Mouse (Mus musculus): Measurements from ENCODE around the gene Nemp1. TPM values are rescaled to one million over a fixed set of nuclear protein-coding genes. Genes with fewer than 3 reads are reported as not detected.

Nemp1 gene
- polyA plus RNA-seq, 1 experiment from 2014 or later = 12.5 TPM

DNA sequence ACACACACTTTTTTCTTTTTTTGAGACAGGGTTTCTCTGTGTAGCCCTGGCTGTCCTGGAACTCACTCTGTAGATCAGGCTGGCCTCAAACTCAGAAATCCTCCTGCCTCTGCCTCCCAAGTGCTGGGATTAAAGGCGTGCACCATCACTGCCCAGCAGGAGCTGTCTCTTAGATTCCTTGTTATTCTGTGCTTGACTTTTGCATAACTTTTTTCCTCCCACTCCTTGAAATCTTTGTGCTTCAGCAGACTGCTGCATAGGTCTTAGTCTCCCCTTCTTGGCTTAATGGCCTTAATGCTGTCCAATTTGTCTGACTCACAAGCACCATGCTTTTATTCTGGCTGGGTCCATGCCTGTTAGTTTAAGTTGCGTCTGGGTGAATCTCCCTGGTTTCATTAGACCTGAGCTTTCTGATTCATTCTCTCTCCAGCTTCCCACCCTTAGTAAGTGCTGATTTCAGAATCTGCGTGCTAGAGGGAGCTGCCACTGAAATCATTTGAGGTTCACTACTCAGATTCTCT is 42.2 kb downstream of the Nemp1 start:
- H3K27ac ChIP-seq (replicated peaks; ENCODE audit: low read depth, low read length) = no peak overlapping the region
- H3K9me3 ChIP-seq (ENCODE audit: control insufficient read depth, low read length) = no peaks in the 10 kb centered on the region
- 0 out of 2 replicates have a peak, but pooled peaks cover 4% of the 10 kb centered on the region for H3K4me1 ChIP-seq (ENCODE audit: control insufficient read depth, insufficient read depth, low read length)
- no peaks in the 10 kb centered on the region for H3K36me3 ChIP-seq (ENCODE audit: control insufficient read depth, insufficient read depth, low read length)
- ATAC-seq (ENCODE audit: insufficient number of reproducible peaks, low FRiP score, low TSS enrichment, low read depth) (no peak), DNase-seq (ENCODE audit: low spot score) (no peak)
- no peak overlapping the region for H3K4me2 ChIP-seq (ENCODE audit: low read depth, severe bottlenecking)
- H3K4me3 ChIP-seq (ENCODE audit: low read depth, low read length) = no peak overlapping the region
- no peaks in the 10 kb centered on the region for H3K27me3 ChIP-seq (ENCODE audit: control insufficient read depth, insufficient read depth, low read length)
- no peak overlapping the region for H3K9ac ChIP-seq (ENCODE audit: low read length)
- 88% methylated on average over 3 of the region's 3 CpGs for WGBS

DNA sequence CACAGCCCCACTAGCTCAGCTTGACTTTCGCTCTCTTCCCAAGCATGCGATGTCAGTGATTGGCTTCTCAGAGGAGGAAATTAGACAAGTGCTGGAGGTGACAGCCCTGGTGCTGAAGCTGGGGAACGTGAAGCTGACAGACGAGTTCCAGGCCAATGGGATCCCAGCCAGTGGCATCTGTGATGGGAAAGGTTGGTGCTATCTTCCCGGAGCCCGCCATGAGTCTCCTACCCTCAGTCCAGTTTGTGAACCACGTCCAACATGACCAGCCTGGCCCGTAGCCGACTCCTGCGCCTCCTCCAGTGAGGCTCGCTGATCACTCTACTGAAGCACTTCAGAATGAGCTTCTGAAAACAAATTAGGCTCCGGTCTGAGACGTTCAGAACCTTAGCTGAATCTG is 43.6 kb downstream of the Nemp1 start:
- DNase-seq (ENCODE audit: low spot score) (no peak), ATAC-seq (ENCODE audit: insufficient number of reproducible peaks, low FRiP score, low TSS enrichment, low read depth) (no peak)
- Histone ChIP-seq H3K27me3 (ENCODE audit: control insufficient read depth, insufficient read depth, low read length) (no peaks in the 10 kb centered on the region), H3K9ac (ENCODE audit: low read length) (no peak overlapping the region), H3K9me3 (ENCODE audit: control insufficient read depth, low read length) (no peaks in the 10 kb centered on the region), H3K27ac (replicated peaks; ENCODE audit: low read depth, low read length) (no peak overlapping the region), H3K36me3 (ENCODE audit: control insufficient read depth, insufficient read depth, low read length) (no peaks in the 10 kb centered on the region), H3K4me3 (ENCODE audit: low read depth, low read length) (no peak overlapping the region), H3K4me2 (ENCODE audit: low read depth, severe bottlenecking) (no peak overlapping the region), H3K4me1 (ENCODE audit: control insufficient read depth, insufficient read depth, low read length) (0 out of 2 replicates have a peak, but pooled peaks cover 4% of the 10 kb centered on the region)
- 74% methylated on average over 13 of the region's 13 CpGs for WGBS

DNA sequence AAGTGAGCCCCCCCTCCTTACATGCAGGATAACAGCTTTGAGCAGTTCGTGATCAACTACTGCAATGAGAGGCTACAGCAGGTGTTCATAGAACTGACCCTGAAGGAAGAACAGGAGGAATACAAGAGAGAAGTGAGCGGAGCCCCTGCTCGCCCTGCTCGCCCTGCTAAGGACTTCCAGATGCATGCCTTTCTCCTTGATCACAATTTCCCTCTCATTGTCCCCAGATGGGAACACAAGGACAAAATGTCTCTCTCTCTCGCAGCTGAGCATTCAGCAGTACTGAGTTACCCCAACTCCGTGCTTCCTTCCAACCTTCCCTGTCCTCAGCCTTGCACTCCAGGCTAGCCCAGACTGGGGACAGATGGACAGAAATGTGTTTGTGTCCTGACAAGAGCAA is 46.0 kb downstream of the Nemp1 start:
- H3K27me3 ChIP-seq (ENCODE audit: control insufficient read depth, insufficient read depth, low read length) = no peaks in the 10 kb centered on the region
- H3K9ac ChIP-seq (ENCODE audit: low read length) = no peak overlapping the region
- H3K4me3 ChIP-seq (ENCODE audit: low read depth, low read length) = no peak overlapping the region
- H3K36me3 ChIP-seq (ENCODE audit: control insufficient read depth, insufficient read depth, low read length) = no peaks in the 10 kb centered on the region
- ATAC-seq (ENCODE audit: insufficient number of reproducible peaks, low FRiP score, low TSS enrichment, low read depth) = no peak
- no peak overlapping the region for H3K4me2 ChIP-seq (ENCODE audit: low read depth, severe bottlenecking)
- 52% methylated on average over 6 of the region's 6 CpGs for WGBS
- DNase-seq (ENCODE audit: low spot score) = peak; percentile 35
- H3K27ac ChIP-seq (replicated peaks; ENCODE audit: low read depth, low read length) = no peak overlapping the region
- H3K4me1 ChIP-seq (ENCODE audit: control insufficient read depth, insufficient read depth, low read length) = 0 out of 2 replicates have a peak, but pooled peaks cover 4% of the 10 kb centered on the region
- H3K9me3 ChIP-seq (ENCODE audit: control insufficient read depth, low read length) = no peaks in the 10 kb centered on the region

DNA sequence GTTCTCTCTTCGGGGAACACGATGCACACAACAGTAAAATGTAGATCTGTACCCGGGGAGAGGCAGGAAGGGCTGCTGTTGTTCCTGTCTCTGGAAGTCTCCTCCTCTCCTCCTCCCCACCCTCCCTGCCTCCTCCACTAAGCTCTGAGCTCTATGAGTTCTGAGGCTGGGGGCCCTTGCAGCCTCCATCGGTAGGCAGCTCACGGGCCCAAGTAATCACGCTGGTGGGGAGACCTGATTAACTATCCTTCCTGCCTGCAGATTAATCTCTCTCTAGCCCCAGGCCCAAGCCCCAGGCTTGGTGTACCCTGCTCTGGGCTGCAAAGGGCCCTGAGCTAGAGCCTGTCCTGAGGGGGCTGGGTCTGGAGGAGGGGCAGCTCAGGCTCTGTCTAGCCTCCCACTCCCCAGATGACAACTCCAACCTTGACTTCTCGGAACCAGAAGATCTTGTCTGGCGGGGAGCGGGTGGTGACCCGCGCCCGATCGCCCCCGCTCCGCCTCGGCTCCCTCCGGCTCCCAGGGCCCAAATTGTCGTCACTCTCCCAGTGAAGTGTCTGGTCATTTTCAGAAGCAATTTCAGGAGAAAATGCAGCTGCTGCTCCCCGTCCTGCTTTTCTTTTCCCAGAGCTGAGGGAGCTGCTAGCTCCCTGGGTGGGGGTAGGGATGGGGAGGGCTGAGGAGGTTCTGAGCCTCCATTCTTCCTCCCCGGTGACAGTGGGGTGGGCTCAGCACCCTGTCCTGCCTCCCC is 55.1 kb downstream of the Nemp1 start:
- Histone ChIP-seq H3K9ac (ENCODE audit: low read length) (no peak overlapping the region), H3K4me1 (ENCODE audit: control insufficient read depth, insufficient read depth, low read length) (peaks cover 9% of the 10 kb centered on the region), H3K4me3 (ENCODE audit: low read depth, low read length) (no peak overlapping the region), H3K27me3 (ENCODE audit: control insufficient read depth, insufficient read depth, low read length) (peaks cover 3% of the 10 kb centered on the region; the same call in 1 of the 2 replicates), H3K4me2 (ENCODE audit: low read depth, severe bottlenecking) (peak overlapping the region; percentile 17; the same call in 1 of the 2 replicates), H3K36me3 (ENCODE audit: control insufficient read depth, insufficient read depth, low read length) (no peaks in the 10 kb centered on the region), H3K9me3 (ENCODE audit: control insufficient read depth, low read length) (no peaks in the 10 kb centered on the region), H3K27ac (replicated peaks; ENCODE audit: low read depth, low read length) (no peak overlapping the region)
- DNase-seq (ENCODE audit: low spot score) (no peak), ATAC-seq (ENCODE audit: insufficient number of reproducible peaks, low FRiP score, low TSS enrichment, low read depth) (0 out of 2 replicates have a peak, but pooled peaks have one; percentile 28)
- WGBS = 12% methylated on average over 20 of the region's 20 CpGs

DNA sequence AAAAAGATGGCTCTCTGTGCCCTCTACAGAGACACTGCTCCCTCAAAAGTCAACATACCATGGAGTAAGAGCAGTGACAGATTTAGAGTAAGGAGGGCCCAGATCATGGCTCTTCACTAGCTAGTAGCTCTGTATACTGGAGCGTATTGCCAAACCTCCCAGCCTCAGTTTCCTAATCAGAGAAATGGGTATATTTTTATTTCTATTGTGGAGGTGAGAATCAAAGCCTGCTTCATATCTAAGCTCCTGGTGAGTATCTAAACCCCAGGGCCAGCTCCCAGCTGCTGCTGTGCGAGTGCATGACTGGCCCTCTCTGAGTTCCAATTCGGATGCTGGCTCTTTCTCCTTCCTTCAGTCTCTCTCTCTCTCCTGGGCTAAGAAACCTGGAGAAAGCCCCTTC is 57.5 kb downstream of the Nemp1 start, which contains the start of gene Tac2:
Gene Tac2, plus strand, starts transcription at position 301 of the 400 bp plus-strand sequence.
- no peak within 1 kb of the TSS for H3K4me3 ChIP-seq (ENCODE audit: low read depth, low read length)
- no peaks in the 10 kb centered on the region for H3K36me3 ChIP-seq (ENCODE audit: control insufficient read depth, insufficient read depth, low read length)
- H3K27ac ChIP-seq (replicated peaks; ENCODE audit: low read depth, low read length) = no peak within 1 kb of the TSS
- DNase-seq (ENCODE audit: low spot score) (no peak), ATAC-seq (ENCODE audit: insufficient number of reproducible peaks, low FRiP score, low TSS enrichment, low read depth) (no peak)
- peaks cover 3% of the 10 kb centered on the region; the same call in 1 of the 2 replicates for H3K27me3 ChIP-seq (ENCODE audit: control insufficient read depth, insufficient read depth, low read length)
- H3K9ac ChIP-seq (ENCODE audit: low read length) = no peak within 1 kb of the TSS
- H3K4me2 ChIP-seq (ENCODE audit: low read depth, severe bottlenecking) = 0 out of 2 replicates have a peak within 1 kb of the TSS, but pooled peaks have one; percentile 7
- H3K9me3 ChIP-seq (ENCODE audit: control insufficient read depth, low read length) = no peaks in the 10 kb centered on the region
- peaks cover 9% of the 10 kb centered on the region for H3K4me1 ChIP-seq (ENCODE audit: control insufficient read depth, insufficient read depth, low read length)
- WGBS = 83% methylated on average over 3 of the region's 3 CpGs

DNA sequence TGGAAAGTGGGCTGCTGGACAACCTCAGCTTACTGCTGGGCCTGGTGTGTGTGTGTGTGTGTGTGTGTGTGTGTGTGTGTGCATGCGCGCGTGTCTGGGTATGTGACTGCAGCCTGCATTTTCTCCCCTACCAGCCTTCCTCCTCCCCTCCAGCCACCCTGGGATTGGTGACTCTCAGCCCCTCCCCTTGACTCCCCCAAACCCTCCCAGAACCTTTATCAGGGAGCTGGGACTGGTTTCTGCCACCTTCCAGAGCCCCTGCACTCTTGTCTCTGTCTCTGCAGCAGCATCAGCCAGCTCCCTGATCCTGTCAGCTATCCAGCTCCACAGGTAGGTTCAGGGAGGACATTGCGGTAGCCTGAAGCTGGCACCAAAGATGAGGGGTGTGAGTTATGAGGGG is 58.4 kb downstream of the Nemp1 start:
- Histone ChIP-seq H3K36me3 (ENCODE audit: control insufficient read depth, insufficient read depth, low read length) (no peaks in the 10 kb centered on the region), H3K4me3 (ENCODE audit: low read depth, low read length) (no peak overlapping the region), H3K9ac (ENCODE audit: low read length) (no peak overlapping the region), H3K9me3 (ENCODE audit: control insufficient read depth, low read length) (no peaks in the 10 kb centered on the region), H3K27ac (replicated peaks; ENCODE audit: low read depth, low read length) (no peak overlapping the region), H3K4me2 (ENCODE audit: low read depth, severe bottlenecking) (0 out of 2 replicates have a peak overlapping the region, but pooled peaks have one; percentile 7), H3K4me1 (ENCODE audit: control insufficient read depth, insufficient read depth, low read length) (peaks cover 9% of the 10 kb centered on the region), H3K27me3 (ENCODE audit: control insufficient read depth, insufficient read depth, low read length) (peaks cover 3% of the 10 kb centered on the region; the same call in 1 of the 2 replicates)
- DNase-seq (ENCODE audit: low spot score) (no peak), ATAC-seq (ENCODE audit: insufficient number of reproducible peaks, low FRiP score, low TSS enrichment, low read depth) (no peak)
- WGBS = 78% methylated on average over 4 of the region's 4 CpGs

DNA sequence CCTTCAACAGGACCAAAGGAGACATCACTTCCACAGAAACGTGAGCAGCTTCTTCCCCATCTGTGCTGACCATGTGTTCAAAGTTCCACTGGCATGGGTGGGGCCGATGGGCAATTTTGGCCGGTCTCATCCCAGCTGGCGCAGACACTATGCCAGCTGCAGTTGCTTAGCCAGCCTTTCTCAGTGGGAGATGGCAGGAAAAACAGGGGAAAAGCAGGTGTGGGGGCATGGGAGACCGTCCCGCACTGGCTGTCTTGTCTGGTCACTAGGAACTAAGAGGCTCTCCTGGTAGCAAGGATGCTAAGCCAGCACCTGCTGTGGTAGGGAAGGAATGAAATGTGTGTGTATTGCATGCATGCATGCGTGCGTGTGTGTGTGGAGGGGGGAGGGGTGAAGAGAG is 61.7 kb downstream of the Nemp1 start:
- DNase-seq (ENCODE audit: low spot score) = no peak
- Histone ChIP-seq H3K4me1 (ENCODE audit: control insufficient read depth, insufficient read depth, low read length) (no peaks in the 10 kb centered on the region), H3K4me2 (ENCODE audit: low read depth, severe bottlenecking) (no peak overlapping the region), H3K27ac (replicated peaks; ENCODE audit: low read depth, low read length) (no peak overlapping the region), H3K27me3 (ENCODE audit: control insufficient read depth, insufficient read depth, low read length) (no peaks in the 10 kb centered on the region), H3K9me3 (ENCODE audit: control insufficient read depth, low read length) (no peaks in the 10 kb centered on the region), H3K36me3 (ENCODE audit: control insufficient read depth, insufficient read depth, low read length) (no peaks in the 10 kb centered on the region), H3K4me3 (ENCODE audit: low read depth, low read length) (no peak overlapping the region), H3K9ac (ENCODE audit: low read length) (no peak overlapping the region)
- 79% methylated on average over 8 of the region's 8 CpGs for WGBS
- no peak for ATAC-seq (ENCODE audit: insufficient number of reproducible peaks, low FRiP score, low TSS enrichment, low read depth)

DNA sequence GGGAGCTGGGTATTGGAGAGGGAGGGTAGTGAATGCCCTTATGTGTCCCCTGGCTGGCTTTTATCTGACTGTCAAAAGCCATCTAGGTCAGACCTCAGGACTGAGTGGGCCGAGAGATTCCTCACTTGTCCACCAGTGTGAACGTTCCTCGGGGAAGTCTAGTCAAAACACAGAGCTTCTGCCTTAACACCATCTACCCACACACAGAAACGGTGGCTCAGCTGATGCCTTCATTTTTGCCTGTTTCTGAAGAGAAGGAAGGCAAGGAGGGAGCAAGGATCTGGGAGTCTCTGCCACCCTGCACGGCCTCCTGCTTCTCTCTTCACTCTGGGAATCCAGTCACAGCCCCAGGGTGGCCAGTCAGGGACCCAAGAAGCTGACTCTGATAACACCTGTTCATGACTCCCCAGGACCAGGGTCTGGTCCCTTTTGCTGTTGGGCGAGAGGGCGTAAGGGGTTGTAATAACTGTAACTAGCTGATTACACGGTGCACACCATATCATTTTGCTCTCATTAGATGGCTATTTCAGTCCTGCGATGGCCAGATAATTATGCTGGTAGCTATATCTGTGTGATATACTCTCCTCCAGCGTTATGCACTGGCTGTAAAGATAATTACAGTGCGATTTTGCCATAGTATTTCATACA is 63.7 kb downstream of the Nemp1 start:
- Histone ChIP-seq H3K27ac (replicated peaks; ENCODE audit: low read depth, low read length) (no peak overlapping the region), H3K4me2 (ENCODE audit: low read depth, severe bottlenecking) (no peak overlapping the region), H3K9ac (ENCODE audit: low read length) (no peak overlapping the region), H3K4me1 (ENCODE audit: control insufficient read depth, insufficient read depth, low read length) (no peaks in the 10 kb centered on the region), H3K4me3 (ENCODE audit: low read depth, low read length) (no peak overlapping the region), H3K36me3 (ENCODE audit: control insufficient read depth, insufficient read depth, low read length) (no peaks in the 10 kb centered on the region), H3K9me3 (ENCODE audit: control insufficient read depth, low read length) (no peaks in the 10 kb centered on the region), H3K27me3 (ENCODE audit: control insufficient read depth, insufficient read depth, low read length) (no peaks in the 10 kb centered on the region)
- WGBS = 73% methylated on average over 11 of the region's 11 CpGs
- ATAC-seq (ENCODE audit: insufficient number of reproducible peaks, low FRiP score, low TSS enrichment, low read depth) = no peak
- no peak for DNase-seq (ENCODE audit: low spot score)

Data from limb, embryonic 11.5 days (tissue).